Mouse (Mus musculus): ENCODE data around the gene Siah1b. TPM values are rescaled to one million over a fixed set of nuclear protein-coding genes. Genes with fewer than 3 reads are reported as not detected.

Gene Siah1b
- 17.3 and 17.8 TPM in 2 replicates for polyA plus RNA-seq (2014; fragmentation: Nextera tagmentation; extraction: Ambion mirVana)

- Histone ChIP-seq H3K9ac (replicated peaks; ENCODE audit: low read depth, low read length) (peak within 1 kb of the TSS; percentile 56), H3K4me2 (ENCODE audit: low read depth, low read length) (peak within 1 kb of the TSS; percentile 58), H3K36me3 (ENCODE audit: control insufficient read depth, insufficient read depth, low read length) (no peaks in the 10 kb centered on the region), H3K4me3 (ENCODE audit: low read depth, low read length) (peak within 1 kb of the TSS; percentile 45), H3K9me3 (ENCODE audit: control insufficient read depth, low read length) (no peaks in the 10 kb centered on the region), H3K27me3 (ENCODE audit: control insufficient read depth, insufficient read depth, low read length) (no peaks in the 10 kb centered on the region), H3K4me1 (ENCODE audit: control insufficient read depth, insufficient read depth, low read length) (no peaks in the 10 kb centered on the region), H3K27ac (ENCODE audit: low read depth, low read length) (peak within 1 kb of the TSS; percentile 80)
- WGBS: 20% methylated on average over 46 of the region's 54 CpGs
- peak; percentile 99 for ATAC-seq (ENCODE audit: low read depth)
These were observed at the start of gene Siah1b for GRCm38 (mm10) chrX:164076040-164076775. Gene Siah1b (minus strand): TSS chrX:164076493.

GRCm38 (mm10) chrX:164123942-164124341 is 47.6 kb upstream of the Siah1b start:
- Histone ChIP-seq H3K4me3 (ENCODE audit: low read depth, low read length) (no peak overlapping the region), H3K4me2 (ENCODE audit: low read depth, low read length) (no peak overlapping the region), H3K36me3 (ENCODE audit: control insufficient read depth, insufficient read depth, low read length) (no peaks in the 10 kb centered on the region), H3K27me3 (ENCODE audit: control insufficient read depth, insufficient read depth, low read length) (no peaks in the 10 kb centered on the region), H3K27ac (ENCODE audit: low read depth, low read length) (no peak overlapping the region), H3K4me1 (ENCODE audit: control insufficient read depth, insufficient read depth, low read length) (no peaks in the 10 kb centered on the region), H3K9ac (replicated peaks; ENCODE audit: low read depth, low read length) (no peak overlapping the region), H3K9me3 (ENCODE audit: control insufficient read depth, low read length) (no peaks in the 10 kb centered on the region)
- no peak for ATAC-seq (ENCODE audit: low read depth)
- WGBS: 94% methylated on average over 3 of the region's 3 CpGs

GRCm38 (mm10) chrX:164113744-164114143 is 37.5 kb upstream of the Siah1b start:
- 93% methylated on average over 6 of the region's 6 CpGs for WGBS
- no peak overlapping the region for H3K9ac ChIP-seq (replicated peaks; ENCODE audit: low read depth, low read length)
- no peak overlapping the region for H3K4me2 ChIP-seq (ENCODE audit: low read depth, low read length)
- H3K9me3 ChIP-seq (ENCODE audit: control insufficient read depth, low read length): no peaks in the 10 kb centered on the region
- no peak overlapping the region for H3K27ac ChIP-seq (ENCODE audit: low read depth, low read length)
- no peak for ATAC-seq (ENCODE audit: low read depth)
- H3K27me3 ChIP-seq (ENCODE audit: control insufficient read depth, insufficient read depth, low read length): no peaks in the 10 kb centered on the region
- H3K36me3 ChIP-seq (ENCODE audit: control insufficient read depth, insufficient read depth, low read length): no peaks in the 10 kb centered on the region
- no peaks in the 10 kb centered on the region for H3K4me1 ChIP-seq (ENCODE audit: control insufficient read depth, insufficient read depth, low read length)
- H3K4me3 ChIP-seq (ENCODE audit: low read depth, low read length): no peak overlapping the region

- no peak overlapping the region for H3K9ac ChIP-seq (replicated peaks; ENCODE audit: low read depth, low read length)
These were observed 34.9 kb upstream of the Siah1b start for GRCm38 (mm10) chrX:164111146-164111545.

GRCm38 (mm10) chrX:164102656-164103055 is 26.4 kb upstream of the Siah1b start:
- 0 out of 2 replicates have a peak, but pooled peaks have one; percentile 11 for ATAC-seq (ENCODE audit: low read depth)
- Histone ChIP-seq H3K27ac (ENCODE audit: low read depth, low read length) (no peak overlapping the region), H3K4me3 (ENCODE audit: low read depth, low read length) (no peak overlapping the region), H3K4me1 (ENCODE audit: control insufficient read depth, insufficient read depth, low read length) (no peaks in the 10 kb centered on the region), H3K9me3 (ENCODE audit: control insufficient read depth, low read length) (no peaks in the 10 kb centered on the region), H3K36me3 (ENCODE audit: control insufficient read depth, insufficient read depth, low read length) (no peaks in the 10 kb centered on the region), H3K4me2 (ENCODE audit: low read depth, low read length) (no peak overlapping the region), H3K27me3 (ENCODE audit: control insufficient read depth, insufficient read depth, low read length) (no peaks in the 10 kb centered on the region), H3K9ac (replicated peaks; ENCODE audit: low read depth, low read length) (no peak overlapping the region)
- 68% methylated on average over 6 of the region's 6 CpGs for WGBS

More at GRCm38 (mm10) chrX:164111146-164111545, 34.9 kb upstream of the Siah1b start:
- Histone ChIP-seq H3K4me3 (ENCODE audit: low read depth, low read length) (no peak overlapping the region), H3K36me3 (ENCODE audit: control insufficient read depth, insufficient read depth, low read length) (no peaks in the 10 kb centered on the region), H3K27me3 (ENCODE audit: control insufficient read depth, insufficient read depth, low read length) (no peaks in the 10 kb centered on the region), H3K27ac (ENCODE audit: low read depth, low read length) (no peak overlapping the region), H3K4me1 (ENCODE audit: control insufficient read depth, insufficient read depth, low read length) (no peaks in the 10 kb centered on the region), H3K9me3 (ENCODE audit: control insufficient read depth, low read length) (no peaks in the 10 kb centered on the region), H3K4me2 (ENCODE audit: low read depth, low read length) (no peak overlapping the region)
- ATAC-seq (ENCODE audit: low read depth): no peak
- WGBS: 87% methylated on average over 3 of the region's 3 CpGs

- H3K27me3 ChIP-seq (ENCODE audit: control insufficient read depth, insufficient read depth, low read length): no peaks in the 10 kb centered on the region
- no peak overlapping the region for H3K27ac ChIP-seq (ENCODE audit: low read depth, low read length)
- H3K36me3 ChIP-seq (ENCODE audit: control insufficient read depth, insufficient read depth, low read length): no peaks in the 10 kb centered on the region
- H3K4me1 ChIP-seq (ENCODE audit: control insufficient read depth, insufficient read depth, low read length): no peaks in the 10 kb centered on the region
- no peaks in the 10 kb centered on the region for H3K9me3 ChIP-seq (ENCODE audit: control insufficient read depth, low read length)
- no peak overlapping the region for H3K4me2 ChIP-seq (ENCODE audit: low read depth, low read length)
- 89% methylated on average over 7 of the region's 7 CpGs for WGBS
- no peak overlapping the region for H3K9ac ChIP-seq (replicated peaks; ENCODE audit: low read depth, low read length)
- H3K4me3 ChIP-seq (ENCODE audit: low read depth, low read length): no peak overlapping the region
- no peak for ATAC-seq (ENCODE audit: low read depth)
These were observed 25.9 kb upstream of the Siah1b start for GRCm38 (mm10) chrX:164102198-164102597.

- no peaks in the 10 kb centered on the region for H3K36me3 ChIP-seq (ENCODE audit: control insufficient read depth, insufficient read depth, low read length)
- H3K9me3 ChIP-seq (ENCODE audit: control insufficient read depth, low read length): no peaks in the 10 kb centered on the region
- H3K27me3 ChIP-seq (ENCODE audit: control insufficient read depth, insufficient read depth, low read length): no peaks in the 10 kb centered on the region
- no peaks in the 10 kb centered on the region for H3K4me1 ChIP-seq (ENCODE audit: control insufficient read depth, insufficient read depth, low read length)
- no peak overlapping the region for H3K4me2 ChIP-seq (ENCODE audit: low read depth, low read length)
- ATAC-seq (ENCODE audit: low read depth): no peak
- H3K27ac ChIP-seq (ENCODE audit: low read depth, low read length): no peak overlapping the region
- no peak overlapping the region for H3K4me3 ChIP-seq (ENCODE audit: low read depth, low read length)
- no peak overlapping the region for H3K9ac ChIP-seq (replicated peaks; ENCODE audit: low read depth, low read length)
These were observed 25.2 kb upstream of the Siah1b start for GRCm38 (mm10) chrX:164101483-164101882.

- H3K4me3 ChIP-seq (ENCODE audit: low read depth, low read length): no peak overlapping the region
- no peak overlapping the region for H3K4me2 ChIP-seq (ENCODE audit: low read depth, low read length)
- no peaks in the 10 kb centered on the region; the same call in 1 of the 2 replicates for H3K27me3 ChIP-seq (ENCODE audit: control insufficient read depth, insufficient read depth, low read length)
- H3K9me3 ChIP-seq (ENCODE audit: control insufficient read depth, low read length): no peaks in the 10 kb centered on the region
- H3K4me1 ChIP-seq (ENCODE audit: control insufficient read depth, insufficient read depth, low read length): no peaks in the 10 kb centered on the region
- no peak overlapping the region for H3K27ac ChIP-seq (ENCODE audit: low read depth, low read length)
- no peaks in the 10 kb centered on the region for H3K36me3 ChIP-seq (ENCODE audit: control insufficient read depth, insufficient read depth, low read length)
- no peak overlapping the region for H3K9ac ChIP-seq (replicated peaks; ENCODE audit: low read depth, low read length)
- WGBS: 82% methylated on average over 2 of the region's 2 CpGs
- no peak for ATAC-seq (ENCODE audit: low read depth)
These were observed 19.5 kb upstream of the Siah1b start for GRCm38 (mm10) chrX:164095838-164096237.

- no peaks in the 10 kb centered on the region for H3K4me1 ChIP-seq (ENCODE audit: control insufficient read depth, insufficient read depth, low read length)
- no peak for ATAC-seq (ENCODE audit: low read depth)
- no peak overlapping the region for H3K9ac ChIP-seq (replicated peaks; ENCODE audit: low read depth, low read length)
- H3K4me2 ChIP-seq (ENCODE audit: low read depth, low read length): no peak overlapping the region
- WGBS: 86% methylated on average over 5 of the region's 5 CpGs
- no peaks in the 10 kb centered on the region; the same call in 1 of the 2 replicates for H3K27me3 ChIP-seq (ENCODE audit: control insufficient read depth, insufficient read depth, low read length)
- no peaks in the 10 kb centered on the region for H3K36me3 ChIP-seq (ENCODE audit: control insufficient read depth, insufficient read depth, low read length)
- no peak overlapping the region for H3K27ac ChIP-seq (ENCODE audit: low read depth, low read length)
- H3K4me3 ChIP-seq (ENCODE audit: low read depth, low read length): no peak overlapping the region
- no peaks in the 10 kb centered on the region for H3K9me3 ChIP-seq (ENCODE audit: control insufficient read depth, low read length)
These were observed 17.1 kb upstream of the Siah1b start for GRCm38 (mm10) chrX:164093435-164093834.

Data from neural tube, embryonic 14.5 days (tissue).